Mouse (Mus musculus): Measurements from ENCODE around the gene Ablim2.

DNA sequence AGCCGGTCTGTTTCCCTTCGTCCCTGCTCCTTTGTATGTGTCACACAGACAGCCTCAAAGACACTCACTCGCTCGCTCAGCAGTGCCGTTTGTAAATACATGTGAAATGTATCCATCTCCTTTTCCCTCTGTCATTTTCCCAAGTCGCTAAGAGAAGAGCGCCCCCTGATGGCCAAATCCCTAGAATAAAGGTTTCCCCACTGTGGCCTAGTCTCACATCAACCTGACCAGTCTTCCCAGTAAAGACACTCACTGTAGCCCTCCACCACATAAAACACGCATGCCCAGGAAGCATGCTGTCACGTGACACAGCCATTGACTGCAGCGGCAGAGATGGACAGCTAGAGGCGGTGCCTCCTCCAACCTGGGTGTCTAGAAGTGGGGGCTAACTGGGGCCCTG, 126.6 kb downstream of the Ablim2 start:
- TF ChIP-seq CTCF (IDR thresholded peaks at IDR 0.05; ENCODE audit: borderline replicate concordance, extremely low read depth, insufficient read depth, insufficient read length) (peak; percentile 52; the same call in 1 of the 2 replicates), POLR2A (IDR thresholded peaks at IDR 0.05; ENCODE audit: borderline replicate concordance, extremely low read depth, insufficient read depth, insufficient read length, poor library complexity, severe bottlenecking) (no peak)

Data from brain, embryonic 14.5 days (tissue).